Mouse (Mus musculus) stomach, postnatal 0 days (tissue): Measurements from ENCODE around the gene Gnb1. TPM values are rescaled to one million over a fixed set of nuclear protein-coding genes. Genes with fewer than 3 reads are reported as not detected.

Source experiments
- ATAC-seq: fragments of 200-750 bp; cut with Nextera tagmentation; 2 replicates; pipeline ENCODE4 v1.8.0; 2017; ENCODE audit not compliant: low FRiP score, low TSS enrichment
- DNase-seq: peaks from one replicate; pipeline ENCODE4 v3.0.0-alpha.2; 2016; ENCODE audit warnings: low spot score
- H3K27ac ChIP-seq: fragments of 300-500 bp; sonication (generic); replicated peaks from 2 replicates; pipeline ENCODE4 v1.5.1; 2014; ENCODE audit warnings: mild to moderate bottlenecking, control low read depth
- H3K27me3 ChIP-seq: fragments of 300-500 bp; sonication (generic); 2 replicates; pipeline ENCODE4 v1.6.1; 2014; ENCODE audit warnings: low read length; ENCODE audit not compliant: control insufficient read depth, insufficient read depth
- H3K36me3 ChIP-seq: fragments of 300-500 bp; sonication (generic); 2 replicates; pipeline ENCODE4 v1.6.1; 2014; ENCODE audit warnings: low read length, mixed read lengths; ENCODE audit not compliant: control insufficient read depth, insufficient read depth
- H3K4me1 ChIP-seq: fragments of 300-500 bp; sonication (generic); replicated peaks from 2 replicates; pipeline ENCODE4 v1.6.1; 2014; ENCODE audit warnings: antibody characterized with exemption; ENCODE audit not compliant: control insufficient read depth, insufficient read depth
- H3K4me2 ChIP-seq: fragments of 300-500 bp; sonication (generic); replicated peaks from 2 replicates; pipeline ENCODE4 v1.6.1; 2014; ENCODE audit warnings: low read depth, mild to moderate bottlenecking, control low read depth, moderate library complexity
- H3K4me3 ChIP-seq: fragments of 300-500 bp; sonication (generic); 2 replicates; pipeline ENCODE4 v1.5.1; 2014; ENCODE audit warnings: low read depth, low read length, control low read depth
- H3K9ac ChIP-seq: fragments of 300-500 bp; sonication (generic); 2 replicates; pipeline ENCODE4 v1.6.1; 2014; ENCODE audit warnings: mild to moderate bottlenecking, low read length, control low read depth, mixed read lengths
- H3K9me3 ChIP-seq: fragments of 300-500 bp; sonication (generic); 2 replicates; pipeline ENCODE4 v1.6.1; 2016; ENCODE audit warnings: low read length; ENCODE audit not compliant: control insufficient read depth
- CTCF ChIP-seq: IDR thresholded peaks from 2 replicates; pipeline ENCODE4 v1.5.1; 2016; ENCODE audit warnings: antibody characterized with exemption, low read depth, mild to moderate bottlenecking, moderate library complexity
- EP300 ChIP-seq: optimal IDR thresholded peaks from 2 replicates; pipeline ENCODE3; 2016; ENCODE audit warnings: antibody characterized with exemption
- WGBS: fragments of 180-500 bp; shearing (Covaris S2); extraction: QIAGEN DNeasy Blood & Tissue Kit; methylation state at CpG from one replicate; pipeline ENCODE4 v1.1.7; 2014; 5-methylcytosine and 5-hydroxymethylcytosine counted together
- polyA plus RNA-seq: library from polyadenylated mRNA; unstranded; fragments of >200 nt; fragmentation: Nextera tagmentation; extraction: Ambion mirVana; gene quantifications from 2 replicates; pipeline ENCODE4 v1.2.1, GENCODE M21; 2015

Gnb1 gene
- polyA plus RNA-seq, 1 experiment from 2014 or later: 272 TPM

GRCm38 (mm10) chr4:155510981-155511380, 19.8 kb downstream of the Gnb1 start:
- H3K9me3 ChIP-seq: no peaks in the 10 kb centered on the region
- no peaks in the 10 kb centered on the region for H3K27me3 ChIP-seq
- no peaks in the 10 kb centered on the region; the same call in 1 of the 2 replicates for H3K36me3 ChIP-seq
- H3K9ac ChIP-seq: no peak overlapping the region
- 79% methylated on average over 1 of the region's 1 CpGs for WGBS
- no peak for DNase-seq
- H3K4me1 ChIP-seq: no peaks in the 10 kb centered on the region
- TF ChIP-seq CTCF (no peak), EP300 (no peak)
- ATAC-seq: no peak
- H3K4me3 ChIP-seq: no peak overlapping the region
- no peak overlapping the region for H3K4me2 ChIP-seq
- H3K27ac ChIP-seq: no peak overlapping the region

GRCm38 (mm10) chr4:155514810-155515209, 23.6 kb downstream of the Gnb1 start:
- H3K27me3 ChIP-seq: no peaks in the 10 kb centered on the region
- no peaks in the 10 kb centered on the region; the same call in 1 of the 2 replicates for H3K36me3 ChIP-seq
- no peak overlapping the region for H3K4me2 ChIP-seq
- no peak overlapping the region for H3K4me3 ChIP-seq
- no peak overlapping the region for H3K9ac ChIP-seq
- 85% methylated on average over 2 of the region's 2 CpGs for WGBS
- ATAC-seq: no peak
- no peaks in the 10 kb centered on the region for H3K4me1 ChIP-seq
- DNase-seq: no peak
- no peak overlapping the region for H3K27ac ChIP-seq
- no peaks in the 10 kb centered on the region for H3K9me3 ChIP-seq
- TF ChIP-seq EP300 (no peak), CTCF (no peak)

DNA sequence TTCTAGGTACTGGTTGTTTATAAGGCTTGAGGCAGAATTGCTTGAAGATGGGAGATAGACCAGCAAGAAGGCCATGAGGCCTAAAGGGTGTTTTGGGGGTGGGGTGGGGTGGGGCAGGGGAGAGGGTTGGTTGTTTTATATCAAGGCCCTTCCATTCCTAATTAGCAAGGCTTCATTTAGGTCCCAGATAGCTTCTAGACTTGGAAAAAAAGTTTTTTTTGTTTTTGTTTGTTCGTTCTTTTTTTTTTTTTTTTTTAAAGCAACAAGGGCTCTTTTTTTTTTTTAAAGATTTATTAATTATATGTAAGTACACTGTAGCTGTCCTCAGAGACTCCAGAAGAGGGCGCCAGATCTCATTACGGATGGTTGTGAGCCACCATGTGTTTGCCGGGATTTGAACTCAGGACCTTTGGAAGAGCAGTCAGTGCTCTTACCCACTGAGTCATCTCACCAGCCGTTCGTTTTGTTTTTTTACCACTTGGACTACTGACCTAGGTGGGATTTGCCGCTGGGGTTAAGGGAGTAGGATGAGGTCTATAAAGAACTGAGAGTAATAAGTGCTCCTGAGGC, 26.9 kb downstream of the Gnb1 start:
- Histone ChIP-seq H3K27ac (no peak overlapping the region), H3K9me3 (no peaks in the 10 kb centered on the region), H3K4me1 (no peaks in the 10 kb centered on the region), H3K9ac (no peak overlapping the region), H3K36me3 (no peaks in the 10 kb centered on the region; the same call in 1 of the 2 replicates), H3K27me3 (no peaks in the 10 kb centered on the region), H3K4me3 (no peak overlapping the region), H3K4me2 (no peak overlapping the region)
- TF ChIP-seq CTCF: peak; percentile 47
- TF ChIP-seq EP300: no peak
- ATAC-seq (no peak), DNase-seq (no peak)
- 85% methylated on average over 7 of the region's 7 CpGs for WGBS

GRCm38 (mm10) chr4:155522327-155522726, 31.2 kb downstream of the Gnb1 start:
- peaks cover 4% of the 10 kb centered on the region; the same call in 1 of the 2 replicates for H3K36me3 ChIP-seq

DNA sequence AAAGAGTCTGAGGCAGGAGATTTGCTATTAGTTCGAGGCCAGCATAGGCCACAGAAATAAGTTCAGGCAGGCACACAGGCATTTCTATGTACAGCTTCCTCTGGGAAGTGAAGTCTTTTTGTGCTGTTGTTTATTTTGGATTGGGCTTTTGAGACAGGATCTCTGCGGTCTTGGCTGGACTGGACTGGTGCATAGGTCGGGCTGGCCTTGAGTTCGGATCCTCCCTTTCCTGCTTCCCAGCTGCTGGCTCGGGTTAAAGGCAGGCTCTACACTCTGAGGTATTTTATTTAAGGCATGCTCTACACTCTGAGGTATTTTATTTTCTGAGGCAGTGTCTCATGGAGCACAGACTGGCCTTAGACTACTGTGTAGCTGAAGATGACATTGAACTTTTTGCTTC, 34.6 kb downstream of the Gnb1 start:
- Histone ChIP-seq H3K9ac (no peak overlapping the region), H3K9me3 (no peaks in the 10 kb centered on the region), H3K4me3 (no peak overlapping the region), H3K4me2 (no peak overlapping the region), H3K27me3 (no peaks in the 10 kb centered on the region), H3K4me1 (no peaks in the 10 kb centered on the region), H3K36me3 (peaks cover 13% of the 10 kb centered on the region), H3K27ac (no peak overlapping the region)
- TF ChIP-seq CTCF: no peak
- no peak for TF ChIP-seq EP300
- DNase-seq (no peak), ATAC-seq (no peak)
- WGBS: 65% methylated on average over 5 of the region's 5 CpGs

More at GRCm38 (mm10) chr4:155522327-155522726, 31.2 kb downstream of the Gnb1 start:
- WGBS: 50% methylated on average over 7 of the region's 7 CpGs
- ATAC-seq: no peak
- TF ChIP-seq EP300 (no peak), CTCF (no peak)
- Histone ChIP-seq H3K27ac (no peak overlapping the region), H3K4me2 (no peak overlapping the region), H3K27me3 (no peaks in the 10 kb centered on the region), H3K4me1 (no peaks in the 10 kb centered on the region), H3K4me3 (no peak overlapping the region), H3K9me3 (no peaks in the 10 kb centered on the region), H3K9ac (no peak overlapping the region)
- DNase-seq: no peak

GRCm38 (mm10) chr4:155529294-155529693, 38.1 kb downstream of the Gnb1 start:
- Histone ChIP-seq H3K27me3 (no peaks in the 10 kb centered on the region), H3K9me3 (no peaks in the 10 kb centered on the region), H3K4me1 (no peaks in the 10 kb centered on the region), H3K9ac (no peak overlapping the region), H3K4me2 (no peak overlapping the region), H3K27ac (no peak overlapping the region), H3K36me3 (peaks cover 17% of the 10 kb centered on the region), H3K4me3 (no peak overlapping the region)
- DNase-seq (peak; percentile 24), ATAC-seq (no peak)
- WGBS: 73% methylated on average over 3 of the region's 3 CpGs
- no peak for TF ChIP-seq CTCF
- no peak for TF ChIP-seq EP300
